Mouse (Mus musculus) lung, embryonic 14.5 days (tissue): ENCODE data around the gene Ubald2. TPM values are rescaled to one million over a fixed set of nuclear protein-coding genes. Genes with fewer than 3 reads are reported as not detected.

Source experiments
- ATAC-seq: fragments of 200-750 bp; cut with Nextera tagmentation; 2 replicates; pipeline ENCODE4 v1.8.0; 2017; ENCODE audit warnings: mild to moderate bottlenecking, moderate TSS enrichment, moderate library complexity; ENCODE audit not compliant: insufficient read depth
- DNase-seq: peaks from one replicate; pipeline ENCODE4 v3.0.0-alpha.2; 2015
- H3K27ac ChIP-seq: fragments of 300-500 bp; sonication (generic); 2 replicates; pipeline ENCODE4 v1.5.1; 2014; ENCODE audit warnings: low read depth, mild to moderate bottlenecking, moderate library complexity
- H3K27me3 ChIP-seq: fragments of 300-500 bp; sonication (generic); 2 replicates; pipeline ENCODE4 v1.6.1; 2014; ENCODE audit warnings: low read length, control low read depth; ENCODE audit not compliant: insufficient read depth
- H3K36me3 ChIP-seq: fragments of 300-500 bp; sonication (generic); 2 replicates; pipeline ENCODE4 v1.6.1; 2014; ENCODE audit warnings: control low read depth; ENCODE audit not compliant: insufficient read depth
- H3K4me1 ChIP-seq: fragments of 300-500 bp; sonication (generic); 2 replicates; pipeline ENCODE4 v1.6.1; 2014; ENCODE audit warnings: antibody characterized with exemption, control low read depth; ENCODE audit not compliant: insufficient read depth
- H3K4me2 ChIP-seq: fragments of 300-500 bp; sonication (generic); 2 replicates; pipeline ENCODE4 v1.6.1; 2014; ENCODE audit warnings: mild to moderate bottlenecking
- H3K4me3 ChIP-seq: fragments of 300-500 bp; sonication (generic); 2 replicates; pipeline ENCODE4 v1.5.1; 2014; ENCODE audit warnings: low read depth, low read length
- H3K9ac ChIP-seq: fragments of 300-500 bp; sonication (generic); 2 replicates; pipeline ENCODE4 v1.6.1; 2014
- H3K9me3 ChIP-seq: fragments of 300-500 bp; sonication (generic); 2 replicates; pipeline ENCODE4 v1.6.1; 2016; ENCODE audit warnings: low read depth, low read length, control low read depth
- CTCF ChIP-seq: IDR thresholded peaks from 2 replicates; pipeline ENCODE4 v1.5.1; 2016; ENCODE audit warnings: antibody characterized with exemption, low read depth
- WGBS: fragments of 180-500 bp; shearing (Covaris S2); extraction: QIAGEN DNeasy Blood & Tissue Kit; methylation state at CpG from one replicate; pipeline ENCODE4 v1.1.7; 2014; 5-methylcytosine and 5-hydroxymethylcytosine counted together
- polyA plus RNA-seq: library from polyadenylated mRNA; unstranded; fragments of >200 nt; fragmentation: Nextera tagmentation; extraction: Ambion mirVana; gene quantifications from 2 replicates; pipeline ENCODE4 v1.2.1, GENCODE M21; 2014

Ubald2 gene
- polyA plus RNA-seq, 1 experiment from 2014 or later: 64.9 TPM

DNA sequence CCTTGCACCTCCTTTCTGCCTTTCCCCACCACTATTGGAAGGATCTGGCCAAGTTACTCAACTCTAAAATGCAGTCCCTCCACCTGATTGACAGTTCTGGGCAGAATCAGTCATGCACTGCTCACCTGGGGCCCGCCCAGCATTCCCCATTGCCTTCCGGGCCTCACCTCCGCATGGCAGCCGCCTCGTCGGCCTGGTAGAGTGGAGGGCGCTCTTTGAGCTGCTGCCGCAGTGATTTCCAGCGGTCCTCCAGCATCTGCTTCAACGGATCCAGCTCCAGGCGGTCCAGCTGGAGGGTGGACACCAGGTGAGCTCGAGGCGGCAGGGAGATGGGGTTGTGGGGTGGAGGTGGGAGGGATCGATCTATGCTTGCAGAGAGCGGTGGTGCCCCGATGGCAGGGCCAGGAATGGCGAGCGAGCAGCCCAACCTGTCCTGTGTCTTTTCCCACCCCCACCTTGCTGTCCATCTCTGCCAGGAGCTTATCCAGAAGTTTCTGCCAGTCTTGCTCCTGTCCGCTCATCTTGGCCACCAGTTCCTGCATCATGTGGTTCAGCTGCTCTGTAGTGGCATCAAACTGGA is 12.5 kb downstream of the Ubald2 start:
- Histone ChIP-seq H3K4me3 (no peak overlapping the region), H3K9ac (no peak overlapping the region; the same call in 1 of the 2 replicates), H3K36me3 (no peaks in the 10 kb centered on the region), H3K9me3 (no peaks in the 10 kb centered on the region), H3K27ac (no peak overlapping the region), H3K27me3 (peaks cover 12% of the 10 kb centered on the region; the same call in 1 of the 2 replicates), H3K4me1 (no peaks in the 10 kb centered on the region), H3K4me2 (peak overlapping the region; percentile 28)
- DNase-seq: no peak
- 14% methylated on average over 19 of the region's 19 CpGs for WGBS
- TF ChIP-seq CTCF: no peak
- peak; percentile 11; the same call in 1 of the 2 replicates for ATAC-seq

DNA sequence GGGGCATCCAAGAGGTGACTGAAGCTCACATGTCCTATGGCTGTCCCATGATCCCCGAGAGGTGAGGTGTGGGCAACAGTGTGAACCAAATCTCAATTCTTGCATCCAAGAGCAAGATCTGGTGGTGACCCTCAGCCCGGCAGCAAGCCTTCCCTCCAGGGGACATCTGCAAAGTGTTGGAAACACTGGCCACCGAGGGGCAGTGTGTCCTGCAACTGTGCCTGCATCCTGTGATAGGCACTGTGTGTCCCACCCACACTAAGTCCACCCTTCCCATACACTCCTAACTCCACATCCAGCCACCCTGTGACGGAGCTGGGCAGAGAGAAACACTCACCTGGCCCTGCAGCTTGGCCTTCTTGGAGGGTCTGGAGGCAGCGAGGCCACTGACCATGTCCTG is 13.9 kb downstream of the Ubald2 start:
- Histone ChIP-seq H3K9ac (no peak overlapping the region), H3K4me3 (no peak overlapping the region), H3K9me3 (no peaks in the 10 kb centered on the region), H3K36me3 (no peaks in the 10 kb centered on the region), H3K27ac (no peak overlapping the region), H3K4me1 (no peaks in the 10 kb centered on the region), H3K27me3 (peaks cover 12% of the 10 kb centered on the region; the same call in 1 of the 2 replicates), H3K4me2 (no peak overlapping the region)
- ATAC-seq (no peak), DNase-seq (no peak)
- WGBS: 66% methylated on average over 5 of the region's 5 CpGs
- peak; percentile 45; the same call in 1 of the 2 replicates for TF ChIP-seq CTCF

DNA sequence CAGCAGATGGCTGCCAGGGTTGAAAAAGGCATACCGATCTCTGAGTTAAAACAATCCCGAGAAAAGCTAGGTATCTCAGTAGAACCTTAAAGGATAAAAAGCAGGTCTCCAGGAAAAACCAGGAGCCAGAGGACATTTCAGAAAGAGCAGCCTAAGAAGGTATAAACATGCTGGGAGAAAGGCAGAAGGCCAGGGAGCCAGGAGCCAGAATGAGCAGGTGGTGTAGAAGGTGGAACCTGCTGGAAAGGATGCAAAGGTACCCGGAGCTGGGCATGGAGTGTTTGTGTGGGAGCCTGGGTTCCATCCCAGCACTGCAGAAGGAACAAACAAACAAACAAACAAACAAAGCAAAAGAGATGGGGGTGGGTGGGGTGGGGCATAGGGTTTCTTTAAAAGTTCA is 15.4 kb downstream of the Ubald2 start:
- no peak for TF ChIP-seq CTCF
- 96% methylated on average over 3 of the region's 3 CpGs for WGBS
- Histone ChIP-seq H3K27ac (no peak overlapping the region), H3K9me3 (no peaks in the 10 kb centered on the region), H3K4me3 (no peak overlapping the region), H3K9ac (no peak overlapping the region), H3K27me3 (peaks cover 12% of the 10 kb centered on the region; the same call in 1 of the 2 replicates), H3K36me3 (no peaks in the 10 kb centered on the region), H3K4me1 (no peaks in the 10 kb centered on the region), H3K4me2 (no peak overlapping the region)
- no peak for ATAC-seq
- no peak for DNase-seq

DNA sequence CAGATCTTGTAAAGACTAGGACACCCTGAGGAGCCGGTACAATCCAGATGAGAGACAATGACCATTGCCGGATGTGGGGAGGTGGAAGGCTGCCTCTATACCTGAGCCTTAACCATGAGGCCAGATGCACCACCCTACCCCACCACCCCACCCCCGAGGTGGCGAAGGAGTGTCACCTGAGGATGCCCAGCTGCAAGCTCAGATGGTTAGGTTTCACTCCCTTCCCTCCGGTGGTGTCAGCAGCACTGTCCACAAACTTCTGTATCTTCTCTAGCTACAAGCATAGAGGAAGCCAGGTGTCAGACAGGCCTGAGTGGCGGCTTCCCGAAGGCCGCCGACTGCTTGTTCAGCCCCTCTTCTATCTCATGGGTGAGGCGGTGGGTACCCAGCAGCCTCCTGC is 20.0 kb downstream of the Ubald2 start:
- Histone ChIP-seq H3K27ac (no peak overlapping the region), H3K4me2 (no peak overlapping the region), H3K27me3 (no peaks in the 10 kb centered on the region), H3K9me3 (no peaks in the 10 kb centered on the region), H3K36me3 (no peaks in the 10 kb centered on the region), H3K9ac (no peak overlapping the region), H3K4me3 (no peak overlapping the region), H3K4me1 (no peaks in the 10 kb centered on the region)
- DNase-seq (no peak), ATAC-seq (no peak)
- no peak for TF ChIP-seq CTCF
- 78% methylated on average over 10 of the region's 10 CpGs for WGBS

DNA sequence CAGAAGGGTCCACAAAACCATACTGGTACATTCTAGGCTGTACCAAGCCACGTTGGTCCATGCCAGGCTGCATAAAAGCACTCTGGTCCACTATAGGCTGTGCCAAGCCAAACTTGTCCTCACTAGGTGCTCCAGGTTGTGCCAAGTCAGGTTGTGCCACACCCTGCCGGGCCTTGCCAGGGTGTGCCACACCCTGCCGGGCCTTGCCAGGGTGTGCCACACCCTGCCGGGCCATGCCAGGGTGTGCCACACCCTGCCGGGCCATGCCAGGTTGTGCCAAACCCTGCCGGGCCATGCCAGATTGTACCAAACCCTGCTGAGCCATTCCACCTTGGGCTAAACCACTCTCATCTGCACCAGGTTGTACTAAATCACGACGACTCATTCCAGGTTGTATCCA is 22.3 kb downstream of the Ubald2 start:
- H3K9ac ChIP-seq: no peak overlapping the region
- no peak overlapping the region for H3K27ac ChIP-seq
- no peak overlapping the region for H3K4me2 ChIP-seq
- H3K4me3 ChIP-seq: no peak overlapping the region
- no peaks in the 10 kb centered on the region for H3K36me3 ChIP-seq
- ATAC-seq: no peak
- H3K27me3 ChIP-seq: no peaks in the 10 kb centered on the region
- H3K9me3 ChIP-seq: no peaks in the 10 kb centered on the region
- H3K4me1 ChIP-seq: no peaks in the 10 kb centered on the region
- DNase-seq: no peak
- no peak for TF ChIP-seq CTCF
- WGBS: 79% methylated on average over 8 of the region's 8 CpGs

DNA sequence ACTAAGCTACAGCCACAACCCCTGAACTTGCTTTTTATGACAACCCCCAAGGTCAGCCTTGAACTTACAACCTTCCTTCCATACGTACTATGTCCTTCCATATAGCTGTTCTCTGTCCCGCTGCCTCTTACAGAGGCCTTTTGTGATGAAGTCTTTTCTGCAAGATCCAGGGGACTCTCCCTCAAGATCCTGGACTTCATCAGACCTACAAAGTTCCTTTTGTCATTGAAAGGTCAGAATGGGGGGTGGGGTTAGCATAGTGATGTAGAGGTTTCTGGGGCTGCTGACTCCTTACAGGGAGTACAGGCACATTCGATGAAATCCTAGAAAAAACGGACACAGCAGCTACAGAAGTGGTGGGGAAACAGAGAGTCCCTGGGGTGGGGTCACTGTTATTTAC is 25.9 kb downstream of the Ubald2 start:
- H3K36me3 ChIP-seq: no peaks in the 10 kb centered on the region
- H3K9ac ChIP-seq: no peak overlapping the region
- no peak overlapping the region for H3K27ac ChIP-seq
- no peak overlapping the region for H3K4me2 ChIP-seq
- no peak for ATAC-seq
- H3K4me1 ChIP-seq: no peaks in the 10 kb centered on the region
- H3K27me3 ChIP-seq: no peaks in the 10 kb centered on the region
- no peak for TF ChIP-seq CTCF
- 59% methylated on average over 4 of the region's 4 CpGs for WGBS
- no peak overlapping the region for H3K4me3 ChIP-seq
- H3K9me3 ChIP-seq: no peaks in the 10 kb centered on the region
- DNase-seq: no peak

DNA sequence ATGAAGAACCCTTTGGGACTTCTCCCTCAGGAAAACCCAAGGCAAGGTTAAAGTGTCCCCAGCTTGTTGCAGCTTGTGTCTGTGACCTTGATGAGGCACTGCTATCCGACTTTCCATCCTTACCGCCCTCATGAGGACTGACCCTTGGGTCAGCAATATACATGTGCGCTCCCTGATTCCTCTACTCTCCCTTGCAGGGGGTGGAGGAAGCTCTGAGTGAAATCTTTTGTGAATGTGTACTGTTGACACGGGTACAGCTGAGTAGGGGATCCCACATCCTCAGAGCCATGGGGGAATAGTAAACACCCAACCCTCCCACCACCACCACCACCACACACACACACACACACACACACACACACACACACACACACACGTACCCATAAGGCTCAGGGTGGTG is 29.4 kb downstream of the Ubald2 start:
- DNase-seq: no peak
- no peaks in the 10 kb centered on the region for H3K9me3 ChIP-seq
- no peak overlapping the region for H3K27ac ChIP-seq
- no peaks in the 10 kb centered on the region for H3K4me1 ChIP-seq
- H3K4me2 ChIP-seq: no peak overlapping the region
- no peaks in the 10 kb centered on the region for H3K36me3 ChIP-seq
- no peaks in the 10 kb centered on the region for H3K27me3 ChIP-seq
- H3K9ac ChIP-seq: no peak overlapping the region
- no peak; the same call in none of the 2 replicates for ATAC-seq
- H3K4me3 ChIP-seq: no peak overlapping the region
- 58% methylated on average over 5 of the region's 5 CpGs for WGBS
- no peak for TF ChIP-seq CTCF
